Mouse (Mus musculus) monocyte, adult 5-6 weeks (primary cell): Measurements from ENCODE around the gene Idh3g. TPM values are rescaled to one million over a fixed set of nuclear protein-coding genes. Genes with fewer than 3 reads are reported as not detected.

Source experiments
- ATAC-seq: fragments of 153-309, 156-312 bp; replicated peaks from 2 replicates; pipeline ENCODE4 v1.8.0; 2017; ENCODE audit warnings: mild to moderate bottlenecking; ENCODE audit not compliant: low TSS enrichment, insufficient number of reproducible peaks, severe bottlenecking, poor library complexity, low FRiP score
- total RNA-seq: library from RNA; stranded (forward); fragments of 200-1000, 200-491, 200-594 nt; gene quantifications from 3 replicates; pipeline ENCODE4 v1.2.3, GENCODE M21; 2017

The Idh3g gene
- total RNA-seq, result 95.4 to 128 TPM (median 113 TPM) in 3 replicates

DNA sequence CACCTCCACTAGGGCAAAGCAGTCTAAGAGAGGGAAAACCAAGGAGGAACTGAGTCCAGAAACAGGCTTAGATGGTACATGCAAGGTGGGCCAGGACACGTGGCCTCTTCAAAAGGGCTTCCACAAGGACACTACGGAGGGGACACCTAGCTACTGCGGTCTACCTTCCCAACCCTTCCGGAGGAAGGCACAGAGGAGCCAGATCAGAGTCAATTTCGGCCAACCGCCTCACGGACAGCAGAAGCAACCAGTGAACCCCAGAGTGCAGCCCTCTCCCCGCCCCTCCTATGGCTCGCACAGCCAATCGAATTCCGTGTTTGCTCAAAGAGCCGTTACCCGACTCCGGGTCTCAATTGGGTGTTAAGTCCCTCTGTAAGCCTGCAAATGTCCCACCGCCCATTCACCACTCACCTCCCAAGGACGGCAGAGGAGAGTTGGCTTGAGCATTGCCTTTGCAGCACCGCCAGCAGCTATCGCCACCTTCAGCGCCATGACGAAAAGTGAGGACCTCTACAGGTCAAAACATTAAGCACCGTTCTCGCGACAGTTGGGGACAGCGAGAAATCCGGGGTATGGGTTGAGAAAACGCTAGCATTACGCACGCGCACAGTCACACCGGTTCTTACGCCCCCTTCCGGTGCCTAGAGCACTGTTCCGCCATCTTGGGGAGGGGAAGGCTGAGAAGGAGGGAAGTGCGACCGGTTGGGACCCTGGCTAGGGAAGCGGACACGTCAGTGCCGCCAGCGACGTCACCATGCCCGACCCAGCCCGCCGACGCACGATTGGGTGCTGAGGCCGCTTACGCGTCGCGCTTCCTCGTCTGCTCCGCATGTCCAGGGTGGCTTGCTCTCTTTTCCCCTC, at the start of gene Idh3g, which contains the start of gene Ssr4:
Gene Idh3g, minus strand, starts transcription at position 534 of the 861 bp plus-strand sequence.
Gene Ssr4, plus strand, starts transcription at position 665 of the 861 bp plus-strand sequence.
- peak; percentile 93 for ATAC-seq

DNA sequence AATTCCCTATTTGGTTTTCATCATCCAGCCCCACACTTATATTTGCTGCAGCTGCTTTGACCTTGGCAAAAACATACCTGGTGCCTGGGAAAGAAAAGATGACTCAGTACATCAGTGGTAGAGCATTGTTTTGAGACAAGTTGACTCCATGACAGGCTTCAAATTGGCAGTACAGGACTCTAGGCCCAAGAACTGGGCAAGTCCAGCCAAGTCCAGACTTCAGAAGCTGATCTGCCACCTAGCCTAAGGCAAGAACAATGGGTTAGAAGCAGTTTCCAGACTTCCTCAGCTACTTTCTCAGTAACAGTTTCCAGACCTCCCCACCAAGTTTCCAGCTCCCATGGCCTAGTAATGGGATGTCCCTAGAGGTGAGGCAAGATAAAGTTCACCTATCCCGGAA, 49.0 kb upstream of the Idh3g start:
- ATAC-seq, result no peak

DNA sequence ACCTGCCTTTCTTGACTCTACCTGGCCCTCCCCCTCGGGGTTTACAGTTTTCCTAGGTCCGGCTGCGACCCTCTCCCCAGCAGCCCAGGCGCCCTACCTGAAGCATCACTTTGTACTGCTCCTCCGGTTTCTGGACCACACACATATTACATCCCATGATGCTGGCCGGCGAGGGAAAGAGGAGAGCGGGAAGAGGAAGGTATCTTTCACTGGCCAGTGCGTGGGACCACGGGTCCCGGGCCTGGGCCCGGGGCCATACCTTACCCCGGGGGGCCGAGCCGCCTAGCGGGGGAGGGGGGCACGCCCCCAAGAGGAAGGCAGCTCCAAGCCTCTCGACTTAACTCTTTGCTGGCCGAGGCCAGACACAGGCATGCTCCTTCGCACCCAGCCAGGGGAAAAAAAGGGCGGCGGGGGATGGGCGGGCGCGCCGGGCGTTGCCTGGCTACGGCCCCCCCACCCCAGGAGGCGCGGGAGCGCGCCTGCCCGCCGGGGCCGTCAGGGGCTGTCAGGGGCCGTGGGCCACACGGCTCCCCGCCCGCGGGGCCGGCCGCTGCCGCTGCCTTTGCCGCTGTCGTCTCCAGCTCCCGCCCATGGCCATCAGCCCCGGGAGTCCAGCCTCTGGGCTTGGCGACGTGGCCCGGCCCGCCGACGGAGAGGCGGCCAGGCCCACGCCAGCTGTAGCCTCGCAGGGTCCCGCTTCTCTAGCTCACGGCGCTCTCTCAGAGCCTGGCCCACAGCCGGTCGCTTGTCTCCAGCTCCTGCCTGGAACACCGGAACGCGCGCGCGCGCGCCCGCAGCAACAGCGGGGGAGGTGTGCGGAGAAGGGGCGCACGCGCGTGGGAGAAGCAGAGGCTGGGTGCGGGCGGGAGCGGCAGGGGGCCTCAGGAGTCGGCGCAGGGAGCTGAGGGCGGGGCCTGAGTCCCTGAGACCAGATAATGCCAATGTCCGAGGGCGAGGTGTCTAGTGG, 37.8 kb upstream of the Idh3g start, which contains the start of gene Pdzd4:
Gene Pdzd4, minus strand, starts transcription at position 785 of the 967 bp plus-strand sequence.
- ATAC-seq, result no peak

DNA sequence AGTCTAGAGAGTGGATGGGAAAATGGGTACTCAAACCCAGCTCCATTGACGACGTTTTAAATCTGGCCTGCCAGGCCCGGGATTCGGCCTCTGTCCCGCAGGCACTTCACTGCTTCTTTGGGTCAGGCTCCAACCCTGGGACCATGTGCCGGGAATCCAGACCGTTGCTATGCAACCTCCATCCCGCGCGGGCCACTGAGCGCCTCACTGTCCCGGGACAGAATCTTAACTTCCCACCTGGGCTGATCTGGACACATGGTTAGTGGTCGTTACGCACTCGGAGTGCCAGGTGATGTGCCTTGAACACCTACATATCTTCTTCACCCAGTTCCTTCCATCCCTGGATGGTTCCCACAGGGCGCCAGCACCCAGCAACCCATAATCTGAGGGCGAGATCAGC, 37.0 kb upstream of the Idh3g start:
- ATAC-seq, result no peak

DNA sequence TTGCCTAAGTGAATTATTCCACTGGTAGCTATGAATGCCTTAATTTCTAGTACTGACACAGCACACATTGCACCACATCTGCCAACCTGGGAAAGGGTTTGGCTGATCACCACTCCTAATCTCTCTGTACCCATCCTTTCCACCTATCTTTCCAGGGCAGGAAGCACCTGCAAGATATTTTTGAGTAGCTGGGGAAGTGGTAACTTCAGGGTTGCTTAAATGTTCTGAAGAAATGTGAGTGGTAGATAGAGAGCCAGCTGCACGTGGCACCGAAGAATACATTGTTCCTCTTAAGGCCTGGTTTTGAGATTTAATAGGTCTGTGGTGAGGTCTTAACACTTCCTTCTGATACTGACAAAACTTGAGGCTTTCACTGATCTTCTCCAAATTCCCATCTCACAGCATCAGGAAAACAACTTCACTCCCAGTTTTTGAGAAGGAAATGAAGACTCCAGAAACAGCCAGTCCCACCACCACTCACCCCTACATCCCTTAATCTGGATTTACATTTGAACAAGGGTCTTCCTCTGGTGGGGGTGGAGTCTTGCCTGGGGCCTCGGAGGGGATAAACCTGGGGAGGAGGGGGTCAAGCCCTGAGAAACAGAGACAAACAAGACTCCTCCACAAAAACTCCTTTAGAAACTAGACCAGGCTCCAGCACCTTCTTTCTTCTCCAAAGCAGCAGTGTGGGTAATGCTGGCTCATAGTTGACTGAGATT, 30.1 kb upstream of the Idh3g start:
- ATAC-seq, result no peak

DNA sequence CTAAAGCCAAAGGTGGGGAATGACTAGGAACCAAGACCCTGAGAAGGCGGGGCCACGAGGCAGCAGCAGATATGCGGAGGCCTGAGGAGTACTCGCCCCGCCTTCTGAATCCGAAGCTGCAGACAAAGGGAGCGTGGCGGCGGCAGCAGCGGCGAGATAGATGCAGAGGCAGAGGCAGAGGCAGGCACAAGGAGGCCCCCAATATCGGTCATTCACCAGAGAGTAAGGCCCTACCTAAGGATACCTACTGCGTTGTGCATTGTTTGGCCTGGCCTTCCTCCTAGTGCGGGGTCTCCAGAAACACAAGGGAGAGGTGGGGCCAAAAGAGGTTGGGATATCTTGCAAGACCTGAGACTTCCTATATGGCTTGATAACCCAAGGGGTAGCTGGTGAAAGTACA, 28.4 kb upstream of the Idh3g start:
- no peak for ATAC-seq

DNA sequence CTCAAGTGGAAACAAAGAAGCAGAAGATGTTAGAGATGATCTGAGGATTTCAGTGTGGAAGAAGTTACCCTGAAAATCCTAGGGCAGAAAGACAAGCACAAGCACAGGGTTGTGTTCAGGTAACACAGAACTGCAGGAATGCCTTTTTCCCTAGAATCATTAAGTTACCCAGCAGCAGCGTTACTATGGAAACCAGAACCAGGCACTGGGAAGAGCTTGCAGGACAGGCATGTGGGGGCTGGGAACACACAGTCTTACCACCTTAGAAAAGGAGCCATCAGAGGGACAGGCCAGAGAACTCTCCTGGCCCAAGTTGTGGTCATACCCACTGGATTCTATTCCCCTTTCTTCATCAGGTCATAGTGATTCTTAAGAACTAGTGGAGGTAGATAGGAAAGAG, 19.1 kb upstream of the Idh3g start:
- no peak for ATAC-seq

DNA sequence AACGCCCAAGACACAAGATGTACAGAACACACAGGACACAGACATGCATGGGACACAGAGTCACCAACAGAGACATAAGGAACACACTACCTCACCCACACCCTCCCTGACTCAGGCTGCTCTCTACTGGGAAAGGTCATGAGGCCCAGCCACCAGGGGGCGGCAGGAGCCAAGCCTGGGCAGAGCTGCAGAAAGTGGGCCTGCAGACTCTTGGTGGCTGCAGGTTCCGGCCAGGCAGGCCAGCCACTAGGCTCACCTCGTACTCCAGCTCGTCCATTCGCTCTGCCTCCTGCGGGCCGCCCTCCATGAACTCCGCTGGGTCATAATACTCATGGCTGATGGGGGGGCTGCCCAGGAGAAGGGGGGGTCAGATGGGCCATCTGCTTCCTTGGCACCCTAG, 11.8 kb upstream of the Idh3g start:
- peak; percentile 89 for ATAC-seq

DNA sequence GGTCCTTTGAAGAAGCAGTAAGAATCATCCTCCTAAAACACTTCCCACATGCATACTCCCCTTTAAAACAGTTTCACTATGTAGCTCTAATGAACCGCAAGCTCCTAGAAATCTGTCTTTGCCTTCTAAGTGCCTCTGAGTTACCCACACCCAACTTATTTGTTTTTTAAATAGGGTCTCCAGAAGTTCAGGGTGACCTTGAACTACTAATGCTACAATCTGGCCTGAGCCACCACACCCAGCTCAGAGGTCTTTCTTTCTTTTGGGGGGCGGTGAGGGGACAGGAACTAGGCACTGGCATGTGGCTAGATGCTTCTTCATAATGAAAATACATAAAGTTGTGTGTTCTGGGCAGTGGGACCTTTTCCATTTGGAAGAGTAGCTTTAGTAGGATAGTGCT, 10.8 kb upstream of the Idh3g start:
- no peak for ATAC-seq

DNA sequence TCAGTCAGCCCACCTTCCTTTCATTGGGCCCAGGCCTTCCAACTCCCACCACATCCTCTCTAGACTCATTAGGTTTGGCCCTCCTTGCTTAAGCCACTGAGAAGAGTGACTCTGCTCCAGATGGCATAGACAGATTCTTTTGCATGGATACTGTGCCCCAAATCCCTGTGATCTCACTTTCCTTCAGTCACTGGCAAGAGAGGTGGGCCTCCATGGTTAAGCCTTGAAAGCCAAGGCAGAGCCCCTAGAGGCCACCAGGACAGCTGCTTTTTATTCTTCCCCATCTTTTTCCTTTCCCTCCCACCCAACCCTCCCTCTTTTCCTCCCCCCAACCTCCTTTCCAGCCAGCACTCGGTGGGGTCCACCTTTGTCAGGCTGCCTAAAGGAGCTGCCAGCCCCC, 6.8 kb upstream of the Idh3g start:
- ATAC-seq, result no peak

DNA sequence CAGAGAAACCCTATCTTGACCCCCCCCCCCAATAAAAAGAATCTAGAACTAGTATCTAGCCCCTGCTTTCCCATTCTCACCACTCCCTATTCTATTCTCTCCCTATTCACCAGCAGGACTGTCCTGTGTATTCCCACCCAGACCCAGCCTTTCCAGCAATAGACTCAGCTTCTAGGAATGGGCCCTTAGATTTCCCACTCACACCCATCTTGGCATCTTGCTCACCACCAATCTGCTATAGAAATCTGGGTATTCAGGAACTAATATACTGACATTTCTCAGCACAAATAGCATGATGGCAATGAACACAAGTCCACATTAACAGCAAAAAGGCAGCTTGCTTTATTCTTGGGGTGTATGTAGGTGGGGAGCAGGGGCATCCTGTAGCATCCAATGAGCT, 6.3 kb upstream of the Idh3g start:
- ATAC-seq, result no peak

DNA sequence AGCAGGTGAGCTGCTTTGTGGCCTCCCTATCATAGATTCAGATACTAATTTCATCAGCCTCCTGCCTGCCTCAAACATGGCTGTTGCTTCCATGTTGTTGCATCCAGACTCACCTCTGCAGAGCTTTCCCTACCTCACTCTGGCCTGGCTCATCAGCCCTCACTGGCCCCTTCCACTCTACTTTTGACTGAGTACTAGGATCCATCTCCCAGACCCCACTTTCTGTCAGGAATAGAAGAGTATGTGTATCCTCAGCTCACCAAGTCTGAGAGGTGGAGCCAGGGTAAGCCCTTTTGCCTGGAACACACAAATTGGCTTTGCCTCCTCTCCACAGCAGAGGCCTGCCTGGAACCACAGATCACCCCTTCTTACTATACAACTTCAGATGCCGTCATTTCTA, 1.8 kb upstream of the Idh3g start:
- no peak for ATAC-seq

DNA sequence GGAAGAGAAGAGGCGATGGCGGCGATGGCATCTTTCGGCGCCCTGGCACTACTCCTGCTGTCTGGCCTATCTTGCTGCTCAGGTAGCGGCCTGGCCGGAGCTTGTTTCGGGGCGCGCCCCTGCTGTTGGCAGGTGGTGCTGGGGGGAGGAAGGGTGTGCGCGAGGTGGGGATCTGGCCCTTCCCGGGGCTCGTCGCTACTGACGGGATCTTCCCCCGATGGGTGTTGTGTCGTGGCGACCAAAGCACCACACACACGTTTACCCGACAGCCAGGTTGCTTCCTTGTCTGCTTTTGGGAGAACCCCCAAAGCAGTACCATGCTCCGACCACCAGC, 495 bp upstream of the Idh3g start:
- no peak for ATAC-seq

DNA sequence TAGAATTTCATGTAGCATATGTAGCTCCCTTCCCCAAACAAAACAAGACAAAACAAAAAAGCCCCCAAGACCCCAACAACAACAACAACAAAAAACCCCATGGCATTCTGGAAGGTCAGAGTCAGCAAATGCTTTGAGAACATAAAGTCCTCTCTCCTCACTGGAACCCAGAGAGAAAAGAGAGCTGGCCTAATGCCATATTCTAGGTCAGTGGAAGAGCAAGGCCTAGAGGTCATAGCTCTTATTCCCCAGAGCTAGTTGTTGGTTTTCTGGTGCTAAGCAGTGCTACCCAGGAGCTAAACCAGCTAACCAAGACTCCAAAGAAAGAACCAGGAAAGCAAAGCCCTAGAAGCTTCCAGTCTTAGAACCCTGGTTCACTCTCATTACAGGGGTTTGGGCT, 1.0 kb downstream of the Idh3g start:
- ATAC-seq, result no peak

DNA sequence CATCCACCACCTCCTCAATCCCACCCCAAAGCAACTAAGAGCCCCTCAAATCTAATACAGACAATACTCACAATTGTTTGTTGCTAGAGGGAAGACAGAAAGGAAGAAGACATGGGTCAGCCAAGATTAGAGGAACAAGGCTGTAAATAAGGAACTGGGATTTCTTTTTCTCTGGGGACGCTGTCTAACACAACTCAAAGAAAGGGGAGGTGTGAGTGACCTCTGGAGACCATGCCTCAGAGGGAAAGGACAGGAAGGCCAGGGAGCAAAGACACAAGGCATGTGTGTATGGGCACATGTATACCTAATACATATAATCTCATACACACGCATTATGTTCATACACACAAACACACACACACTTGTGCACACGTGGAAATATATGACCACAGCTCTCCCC, 4.5 kb downstream of the Idh3g start:
- ATAC-seq, result no peak

DNA sequence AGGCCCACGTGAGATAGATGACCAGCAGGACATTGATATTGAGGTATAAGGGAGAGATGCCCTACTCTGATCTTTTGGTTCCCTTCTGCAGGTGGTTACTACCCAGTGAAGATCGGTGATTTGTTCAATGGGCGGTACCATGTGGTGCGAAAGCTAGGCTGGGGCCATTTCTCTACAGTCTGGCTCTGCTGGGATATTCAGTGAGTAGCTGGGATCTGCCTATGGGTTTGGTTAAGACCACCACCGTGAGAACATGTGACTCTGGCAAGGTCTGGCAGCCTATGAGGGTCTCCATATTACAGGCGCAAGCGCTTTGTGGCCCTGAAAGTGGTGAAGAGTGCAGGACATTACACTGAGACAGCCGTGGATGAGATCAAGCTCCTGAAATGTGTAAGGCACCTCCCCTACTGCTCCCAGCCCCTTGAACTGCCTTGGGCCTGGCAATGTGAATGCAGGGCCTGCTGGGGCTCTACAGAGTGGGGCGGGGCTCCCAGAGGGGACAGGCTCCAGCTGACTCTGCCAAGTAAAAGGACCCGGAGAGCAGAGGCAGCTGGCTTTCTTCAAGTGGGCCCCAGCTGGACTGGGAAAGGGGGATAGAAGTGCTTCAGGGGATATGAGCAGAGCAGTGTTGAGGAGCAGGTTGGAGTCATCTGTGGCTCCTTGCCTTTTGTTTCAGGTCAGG, 11.8 kb downstream of the Idh3g start:
- no peak for ATAC-seq

DNA sequence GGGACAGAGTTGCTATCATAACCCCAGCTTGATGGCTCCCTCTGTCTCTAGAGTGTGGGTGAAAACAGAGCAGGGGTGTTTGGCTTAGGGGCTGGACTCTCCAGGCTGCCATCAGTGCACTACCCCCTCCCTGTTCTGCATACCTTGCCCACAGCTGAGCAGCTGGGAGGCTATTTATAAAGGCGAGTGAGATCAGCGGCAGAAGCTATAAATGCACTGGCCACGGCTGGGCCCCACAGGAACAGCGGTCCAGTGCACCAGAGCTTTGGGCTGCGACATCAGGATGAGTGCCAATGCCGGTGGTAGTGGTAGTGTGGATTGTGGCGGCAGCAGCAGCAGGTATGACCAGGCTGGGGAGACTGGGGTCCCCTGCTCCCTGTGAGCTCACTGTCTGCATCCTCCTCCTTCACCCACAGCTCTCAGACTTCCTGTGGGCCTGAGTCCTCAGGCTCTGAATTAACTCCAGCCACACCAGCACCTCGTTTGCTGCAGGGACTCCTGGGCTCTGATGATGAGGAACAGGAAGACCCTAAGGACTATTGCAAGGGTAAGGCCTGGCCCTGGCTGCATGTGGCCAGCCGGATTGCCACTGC, 12.4 kb downstream of the Idh3g start, which contains the start of gene Srpk3:
Gene Srpk3, plus strand, starts transcription at position 238 of the 593 bp plus-strand sequence.
- no peak for ATAC-seq

DNA sequence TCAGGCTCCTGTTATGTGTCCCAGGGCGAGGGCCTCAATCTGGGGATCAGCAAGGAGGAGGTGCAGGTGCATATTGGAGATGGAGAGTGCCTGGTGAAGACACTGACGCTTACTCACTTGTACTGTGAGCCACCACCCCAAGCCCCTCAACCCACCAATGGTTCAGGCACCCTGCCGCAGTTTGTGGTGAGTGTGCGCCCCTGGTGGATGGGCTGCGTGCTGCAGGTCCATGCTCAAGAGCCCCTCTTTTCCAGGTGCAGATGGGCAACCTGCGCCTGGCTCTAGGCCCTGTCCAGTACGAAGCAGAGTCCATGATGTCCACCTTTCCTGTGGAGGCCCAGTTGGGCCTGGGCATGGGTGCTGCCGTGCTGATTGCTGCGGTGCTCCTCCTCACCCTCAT, 19.4 kb downstream of the Idh3g start:
- no peak for ATAC-seq
